Mouse (Mus musculus): ENCODE measurements around the gene Rab3gap1. TPM values are rescaled to one million over a fixed set of nuclear protein-coding genes. Genes with fewer than 3 reads are reported as not detected.

Gene Rab3gap1
- 14.6 and 18.8 TPM in 2 replicates for polyA plus RNA-seq (2014; fragmentation: Nextera tagmentation; extraction: Ambion mirVana)

- H3K9me3 ChIP-seq (replicated peaks; ENCODE audit: control insufficient read depth, low read length), result no peaks in the 10 kb centered on the region
Observed at GRCm38 (mm10) chr1:127868300-127869261, at the start of gene Rab3gap1. TSS of gene Rab3gap1 (plus strand) at chr1:127868773.

GRCm38 (mm10) chr1:127827325-127827724, 41.2 kb upstream of the Rab3gap1 start:
- Histone ChIP-seq H3K36me3 (ENCODE audit: control insufficient read depth, insufficient read depth, low read length) (no peaks in the 10 kb centered on the region), H3K27ac (ENCODE audit: low read depth, low read length) (no peak overlapping the region), H3K4me1 (ENCODE audit: control insufficient read depth, insufficient read depth, low read length) (no peaks in the 10 kb centered on the region), H3K4me3 (ENCODE audit: low read depth, low read length) (no peak overlapping the region), H3K9me3 (replicated peaks; ENCODE audit: control insufficient read depth, low read length) (no peaks in the 10 kb centered on the region), H3K27me3 (replicated peaks; ENCODE audit: control insufficient read depth, insufficient read depth, low read length) (no peaks in the 10 kb centered on the region), H3K4me2 (ENCODE audit: low read length) (no peak overlapping the region), H3K9ac (ENCODE audit: low read length) (no peak overlapping the region)
- 0 out of 2 replicates have a peak, but pooled peaks have one; percentile 34 for ATAC-seq
- peak; percentile 77 for DNase-seq (ENCODE audit: low spot score)
- WGBS, result 29% methylated on average over 2 of the region's 2 CpGs

More at GRCm38 (mm10) chr1:127868300-127869261, at the start of gene Rab3gap1:
- WGBS, result 10% methylated on average over 47 of the region's 47 CpGs
- H3K9ac ChIP-seq (ENCODE audit: low read length), result peak within 1 kb of the TSS; percentile 78
- ATAC-seq (peak; percentile 99), DNase-seq (ENCODE audit: low spot score) (peak; percentile 90)
- H3K4me2 ChIP-seq (ENCODE audit: low read length), result peak within 1 kb of the TSS; percentile 67
- H3K4me1 ChIP-seq (ENCODE audit: control insufficient read depth, insufficient read depth, low read length), result no peaks in the 10 kb centered on the region
- H3K4me3 ChIP-seq (ENCODE audit: low read depth, low read length), result peak within 1 kb of the TSS; percentile 77
- no peaks in the 10 kb centered on the region for H3K27me3 ChIP-seq (replicated peaks; ENCODE audit: control insufficient read depth, insufficient read depth, low read length)
- H3K27ac ChIP-seq (ENCODE audit: low read depth, low read length), result peak within 1 kb of the TSS; percentile 44
- H3K36me3 ChIP-seq (ENCODE audit: control insufficient read depth, insufficient read depth, low read length), result peaks cover 4% of the 10 kb centered on the region; the same call in 1 of the 2 replicates

GRCm38 (mm10) chr1:127830215-127830921, 38.2 kb upstream of the Rab3gap1 start:
- H3K27me3 ChIP-seq (replicated peaks; ENCODE audit: control insufficient read depth, insufficient read depth, low read length), result no peaks in the 10 kb centered on the region
- no peak overlapping the region for H3K4me2 ChIP-seq (ENCODE audit: low read length)
- no peak overlapping the region for H3K27ac ChIP-seq (ENCODE audit: low read depth, low read length)
- H3K9ac ChIP-seq (ENCODE audit: low read length), result no peak overlapping the region
- H3K36me3 ChIP-seq (ENCODE audit: control insufficient read depth, insufficient read depth, low read length), result no peaks in the 10 kb centered on the region
- H3K4me3 ChIP-seq (ENCODE audit: low read depth, low read length), result no peak overlapping the region
- DNase-seq (ENCODE audit: low spot score) (no peak), ATAC-seq (no peak)
- H3K4me1 ChIP-seq (ENCODE audit: control insufficient read depth, insufficient read depth, low read length), result no peaks in the 10 kb centered on the region
- H3K9me3 ChIP-seq (replicated peaks; ENCODE audit: control insufficient read depth, low read length), result no peaks in the 10 kb centered on the region
- 85% methylated on average over 13 of the region's 13 CpGs for WGBS

GRCm38 (mm10) chr1:127833714-127834113, 34.9 kb upstream of the Rab3gap1 start:
- no peak overlapping the region for H3K27ac ChIP-seq (ENCODE audit: low read depth, low read length)
- no peak overlapping the region for H3K4me3 ChIP-seq (ENCODE audit: low read depth, low read length)
- DNase-seq (ENCODE audit: low spot score) (no peak), ATAC-seq (no peak)
- no peaks in the 10 kb centered on the region for H3K9me3 ChIP-seq (replicated peaks; ENCODE audit: control insufficient read depth, low read length)
- WGBS, result 59% methylated on average over 2 of the region's 2 CpGs
- no peaks in the 10 kb centered on the region for H3K36me3 ChIP-seq (ENCODE audit: control insufficient read depth, insufficient read depth, low read length)
- H3K4me2 ChIP-seq (ENCODE audit: low read length), result no peak overlapping the region
- no peak overlapping the region for H3K9ac ChIP-seq (ENCODE audit: low read length)
- H3K4me1 ChIP-seq (ENCODE audit: control insufficient read depth, insufficient read depth, low read length), result no peaks in the 10 kb centered on the region
- no peaks in the 10 kb centered on the region for H3K27me3 ChIP-seq (replicated peaks; ENCODE audit: control insufficient read depth, insufficient read depth, low read length)

GRCm38 (mm10) chr1:127834202-127834601, 34.4 kb upstream of the Rab3gap1 start:
- no peak for ATAC-seq

GRCm38 (mm10) chr1:127836619-127837018, 32.0 kb upstream of the Rab3gap1 start:
- WGBS, result 72% methylated on average over 4 of the region's 4 CpGs
- Histone ChIP-seq H3K27me3 (replicated peaks; ENCODE audit: control insufficient read depth, insufficient read depth, low read length) (no peaks in the 10 kb centered on the region), H3K9me3 (replicated peaks; ENCODE audit: control insufficient read depth, low read length) (no peaks in the 10 kb centered on the region), H3K27ac (ENCODE audit: low read depth, low read length) (no peak overlapping the region), H3K4me1 (ENCODE audit: control insufficient read depth, insufficient read depth, low read length) (no peaks in the 10 kb centered on the region), H3K4me2 (ENCODE audit: low read length) (no peak overlapping the region), H3K4me3 (ENCODE audit: low read depth, low read length) (no peak overlapping the region), H3K9ac (ENCODE audit: low read length) (no peak overlapping the region), H3K36me3 (ENCODE audit: control insufficient read depth, insufficient read depth, low read length) (no peaks in the 10 kb centered on the region)
- ATAC-seq (no peak), DNase-seq (ENCODE audit: low spot score) (no peak)

More at GRCm38 (mm10) chr1:127834202-127834601, 34.4 kb upstream of the Rab3gap1 start:
- no peaks in the 10 kb centered on the region for H3K27me3 ChIP-seq (replicated peaks; ENCODE audit: control insufficient read depth, insufficient read depth, low read length)
- no peak overlapping the region for H3K4me2 ChIP-seq (ENCODE audit: low read length)
- no peaks in the 10 kb centered on the region for H3K36me3 ChIP-seq (ENCODE audit: control insufficient read depth, insufficient read depth, low read length)
- no peak overlapping the region for H3K4me3 ChIP-seq (ENCODE audit: low read depth, low read length)
- DNase-seq (ENCODE audit: low spot score), result no peak
- no peaks in the 10 kb centered on the region for H3K4me1 ChIP-seq (ENCODE audit: control insufficient read depth, insufficient read depth, low read length)
- 78% methylated on average over 4 of the region's 4 CpGs for WGBS
- H3K27ac ChIP-seq (ENCODE audit: low read depth, low read length), result no peak overlapping the region
- H3K9me3 ChIP-seq (replicated peaks; ENCODE audit: control insufficient read depth, low read length), result no peaks in the 10 kb centered on the region
- no peak overlapping the region for H3K9ac ChIP-seq (ENCODE audit: low read length)

GRCm38 (mm10) chr1:127838602-127839001, 30.0 kb upstream of the Rab3gap1 start:
- no peak overlapping the region for H3K4me3 ChIP-seq (ENCODE audit: low read depth, low read length)

GRCm38 (mm10) chr1:127845472-127845871, 23.1 kb upstream of the Rab3gap1 start:
- no peak for DNase-seq (ENCODE audit: low spot score)
- Histone ChIP-seq H3K9ac (ENCODE audit: low read length) (no peak overlapping the region), H3K4me2 (ENCODE audit: low read length) (no peak overlapping the region), H3K9me3 (replicated peaks; ENCODE audit: control insufficient read depth, low read length) (no peaks in the 10 kb centered on the region), H3K4me1 (ENCODE audit: control insufficient read depth, insufficient read depth, low read length) (no peaks in the 10 kb centered on the region), H3K27me3 (replicated peaks; ENCODE audit: control insufficient read depth, insufficient read depth, low read length) (no peaks in the 10 kb centered on the region), H3K27ac (ENCODE audit: low read depth, low read length) (no peak overlapping the region), H3K36me3 (ENCODE audit: control insufficient read depth, insufficient read depth, low read length) (no peaks in the 10 kb centered on the region), H3K4me3 (ENCODE audit: low read depth, low read length) (no peak overlapping the region)
- ATAC-seq, result no peak
- 90% methylated on average over 5 of the region's 5 CpGs for WGBS

More at GRCm38 (mm10) chr1:127838602-127839001, 30.0 kb upstream of the Rab3gap1 start:
- no peak for ATAC-seq
- H3K4me2 ChIP-seq (ENCODE audit: low read length), result no peak overlapping the region
- no peaks in the 10 kb centered on the region for H3K27me3 ChIP-seq (replicated peaks; ENCODE audit: control insufficient read depth, insufficient read depth, low read length)
- WGBS, result 71% methylated on average over 1 of the region's 1 CpGs
- no peak overlapping the region for H3K27ac ChIP-seq (ENCODE audit: low read depth, low read length)
- no peak overlapping the region for H3K9ac ChIP-seq (ENCODE audit: low read length)
- H3K9me3 ChIP-seq (replicated peaks; ENCODE audit: control insufficient read depth, low read length), result no peaks in the 10 kb centered on the region
- H3K4me1 ChIP-seq (ENCODE audit: control insufficient read depth, insufficient read depth, low read length), result no peaks in the 10 kb centered on the region
- no peaks in the 10 kb centered on the region for H3K36me3 ChIP-seq (ENCODE audit: control insufficient read depth, insufficient read depth, low read length)
- no peak for DNase-seq (ENCODE audit: low spot score)
